Mouse (Mus musculus): ENCODE measurements at regions not wholly inside any gene's neighbourhood (a gene's known extent, or its start where the extent isn't known, plus 50 kb on each side); places are given as distances from the start of the nearest gene placed in this dataset.

DNA sequence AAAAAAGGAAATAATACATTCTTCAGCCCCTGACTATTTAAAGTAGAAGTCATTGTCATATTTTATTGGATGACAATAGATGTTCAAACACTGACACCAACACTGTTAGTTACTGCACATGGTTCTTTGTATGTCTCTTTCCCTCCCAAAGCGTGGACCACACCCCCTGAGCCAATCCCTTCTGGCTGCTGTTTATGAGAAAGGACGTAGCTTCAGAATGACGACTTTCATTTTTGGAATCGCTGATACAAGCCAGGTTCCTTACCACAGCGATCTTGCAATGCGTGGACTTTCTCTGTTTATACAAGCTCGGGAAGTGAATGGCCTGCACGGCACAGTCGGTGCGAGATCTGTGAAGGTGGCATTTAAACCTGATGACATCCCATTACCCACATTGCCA lies 66.1 kb upstream of the Tgfbr2 start:
- no peak overlapping the region for H3K4me3 ChIP-seq (replicated peaks in 1 of 3; ENCODE audit: low read depth in 2 of 3, low read length in 2 of 3, poor library complexity in 1 of 3)
- H3K36me3 ChIP-seq (replicated peaks in 1 of 2; ENCODE audit: control insufficient read depth in 1 of 2, insufficient read depth in 1 of 2, low read length in 1 of 2), result peaks cover 0 to 5% of the 10 kb centered on the region in 2 experiments
- H3K4me2 ChIP-seq (ENCODE audit: insufficient read depth, low read depth, poor library complexity, severe bottlenecking), result no peak overlapping the region
- H3K27ac ChIP-seq (ENCODE audit: insufficient read depth, low read depth), result no peak overlapping the region
- H3K27me3 ChIP-seq (replicated peaks), result no peaks in the 10 kb centered on the region
- H3K79me2 ChIP-seq (replicated peaks; ENCODE audit: control insufficient read depth, extremely low read depth, insufficient read depth, poor library complexity, severe bottlenecking), result peaks cover 12% of the 10 kb centered on the region
- in situ Hi-C loops (cut with MboI; ENCODE audit: low pct_ligation_motif_present, low pct_unique_long_range_greater_than_20kb, low sequenced_read_pairs), result loop anchor here (5.0 to 10.0 kb wide), 2 partner anchors 69 to 134 kb away; no protein-coding TSS in a partner anchor
- no peak for DNase-seq (ENCODE audit: extremely low read depth)
- TF ChIP-seq SIN3A (IDR thresholded peaks at IDR 0.05; ENCODE audit: low read length) (no peak), E2F4 (IDR thresholded peaks at IDR 0.05; ENCODE audit: insufficient replicate concordance, low read depth, low read length) (no peak), CHD2 (IDR thresholded peaks at IDR 0.05; ENCODE audit: low read length) (no peak), RAD21 (IDR thresholded peaks at IDR 0.05; ENCODE audit: low read depth, low read length) (no peak), POLR2AphosphoS2 (IDR thresholded peaks at IDR 0.05; ENCODE audit: low read depth, low read length) (no peak), EP300 (IDR thresholded peaks at IDR 0.05; ENCODE audit: low read length) (no peak), USF1 (IDR thresholded peaks at IDR 0.05; ENCODE audit: low read depth, low read length) (no peak), ZMIZ1 (IDR thresholded peaks at IDR 0.05; ENCODE audit: low read depth, low read length) (no peak), KAT2A (IDR thresholded peaks at IDR 0.05; ENCODE audit: insufficient replicate concordance, low read length) (no peak), PAX5 (IDR thresholded peaks at IDR 0.05; ENCODE audit: low read length) (no peak), SMC3 (IDR thresholded peaks at IDR 0.05; ENCODE audit: low read depth, low read length) (no peak), JUND (conservative IDR thresholded peaks at IDR 0.05; ENCODE audit: low read depth, low read length) (no peak), NRF1 (IDR thresholded peaks at IDR 0.05; ENCODE audit: low read depth, low read length) (no peak), BHLHE40 (IDR thresholded peaks at IDR 0.05; ENCODE audit: low read depth, low read length) (no peak)
- H3K9me3 ChIP-seq (replicated peaks; ENCODE audit: low read length), result peaks cover 4% of the 10 kb centered on the region
- peaks cover 19 to 34% of the 10 kb centered on the region in 2 experiments for H3K4me1 ChIP-seq (ENCODE audit: control insufficient read depth in 1 of 2, insufficient read depth in 2 of 2)
- no peak overlapping the region for H3K9ac ChIP-seq (ENCODE audit: insufficient read depth, low read depth)
- dilution Hi-C loops (cut with MboI; ENCODE audit: extremely low pct_ligation_motif_present, extremely low pct_unique_long_range_greater_than_20kb, low sequenced_read_pairs), result no loop called here

DNA sequence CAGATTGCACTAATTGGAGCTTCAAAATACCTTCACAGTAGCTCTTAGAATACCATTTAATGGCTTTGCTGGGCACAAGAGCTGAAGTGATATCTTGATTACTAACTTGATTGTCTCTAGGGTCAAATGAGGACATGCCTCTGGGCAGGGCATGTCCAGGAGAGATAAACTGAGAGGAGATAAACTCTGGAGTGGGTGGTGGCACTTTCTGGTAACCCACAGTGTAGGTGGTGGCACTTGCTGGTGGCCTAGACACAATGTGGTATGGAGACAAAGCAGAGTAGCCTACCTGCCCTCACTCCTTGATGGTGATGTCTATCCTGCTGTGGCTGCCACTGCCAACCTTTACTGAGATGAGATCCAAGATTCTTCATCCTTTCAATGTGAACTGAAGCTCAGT lies 61.7 kb upstream of the Tgfbr2 start:
- Histone ChIP-seq H3K27me3 (replicated peaks) (no peaks in the 10 kb centered on the region), H3K4me3 (replicated peaks in 1 of 3; ENCODE audit: low read depth in 2 of 3, low read length in 2 of 3, poor library complexity in 1 of 3) (no peak overlapping the region), H3K36me3 (replicated peaks in 1 of 2; ENCODE audit: control insufficient read depth in 1 of 2, insufficient read depth in 1 of 2, low read length in 1 of 2) (no peaks in the 10 kb centered on the region), H3K9me3 (replicated peaks; ENCODE audit: low read length) (peaks cover 3% of the 10 kb centered on the region), H3K9ac (ENCODE audit: insufficient read depth, low read depth) (no peak overlapping the region), H3K4me1 (ENCODE audit: control insufficient read depth in 1 of 2, insufficient read depth in 2 of 2) (peaks cover 6 to 27% of the 10 kb centered on the region in 2 experiments), H3K79me2 (replicated peaks; ENCODE audit: control insufficient read depth, extremely low read depth, insufficient read depth, poor library complexity, severe bottlenecking) (no peaks in the 10 kb centered on the region), H3K27ac (ENCODE audit: insufficient read depth, low read depth) (no peak overlapping the region), H3K4me2 (ENCODE audit: insufficient read depth, low read depth, poor library complexity, severe bottlenecking) (no peak overlapping the region)
- in situ Hi-C loops (cut with MboI; ENCODE audit: low pct_ligation_motif_present, low pct_unique_long_range_greater_than_20kb, low sequenced_read_pairs) (no loop called here), dilution Hi-C loops (cut with MboI; ENCODE audit: extremely low pct_ligation_motif_present, extremely low pct_unique_long_range_greater_than_20kb, low sequenced_read_pairs) (no loop called here)
- DNase-seq (ENCODE audit: extremely low read depth), result no peak
- TF ChIP-seq ZC3H11A (IDR thresholded peaks at IDR 0.05; ENCODE audit: low read depth, low read length), result no peak
- TF ChIP-seq ELF1 (IDR thresholded peaks at IDR 0.05; ENCODE audit: low read depth, low read length), result no peak
- TF ChIP-seq IRF4 (IDR thresholded peaks at IDR 0.05; ENCODE audit: low read depth, low read length), result no peak
- TF ChIP-seq POLR2AphosphoS2 (IDR thresholded peaks at IDR 0.05; ENCODE audit: low read depth, low read length), result no peak
- no peak for TF ChIP-seq ZNF384 (IDR thresholded peaks at IDR 0.05; ENCODE audit: low read depth, low read length)
